Mouse (Mus musculus) ES-Bruce4 (cell line): ENCODE measurements around the gene Ubr7. TPM values are rescaled to one million over a fixed set of nuclear protein-coding genes. Genes with fewer than 3 reads are reported as not detected.

Source experiments
- H3K27ac ChIP-seq: 2 replicates; pipeline ENCODE4 v1.5.1; 2012; ENCODE audit warnings: low read length, inconsistent platforms; ENCODE audit not compliant: insufficient read depth
- H3K27me3 ChIP-seq: 2 replicates; pipeline ENCODE4 v1.6.1; 2012; ENCODE audit warnings: mild to moderate bottlenecking, low read length, inconsistent platforms; ENCODE audit not compliant: control insufficient read depth, poor library complexity, insufficient read depth, severe bottlenecking
- H3K36me3 ChIP-seq: 2 replicates; pipeline ENCODE4 v1.6.1; 2012; ENCODE audit warnings: inconsistent platforms, mild to moderate bottlenecking, low read length, moderate library complexity; ENCODE audit not compliant: control insufficient read depth, poor library complexity, insufficient read depth, severe bottlenecking
- H3K4me1 ChIP-seq: one replicate; pipeline ENCODE4 v1.8.1; 2011; ENCODE audit warnings: low read length; ENCODE audit not compliant: control insufficient read depth, insufficient read depth
- H3K4me3 ChIP-seq: 2 replicates; pipeline ENCODE4 v1.5.1; 2011; ENCODE audit warnings: low read depth, mild to moderate bottlenecking, low read length
- H3K9ac ChIP-seq: 2 replicates; pipeline ENCODE4 v1.6.1; 2012; ENCODE audit warnings: low read depth, mild to moderate bottlenecking, inconsistent platforms; ENCODE audit not compliant: poor library complexity, severe bottlenecking
- H3K9me3 ChIP-seq: replicated peaks from 2 replicates; pipeline ENCODE4 v1.6.1; 2012; ENCODE audit warnings: mild to moderate bottlenecking, low read length, inconsistent platforms; ENCODE audit not compliant: control insufficient read depth, poor library complexity, insufficient read depth, severe bottlenecking
- CTCF ChIP-seq: IDR thresholded peaks from one replicate; pipeline ENCODE4 v1.8.1; 2011; ENCODE audit warnings: low read depth, low read length
- EP300 ChIP-seq: IDR thresholded peaks from 2 replicates; pipeline ENCODE4 v1.6.1; 2011; ENCODE audit warnings: low read depth, low read length; ENCODE audit not compliant: insufficient read depth
- POLR2A ChIP-seq: IDR thresholded peaks from one replicate; pipeline ENCODE4 v1.8.1; 2011; ENCODE audit warnings: low read length; ENCODE audit not compliant: insufficient read depth
- polyA plus RNA-seq: library from polyadenylated mRNA; stranded (reverse); fragments of >200 nt; gene quantifications from 2 replicates; pipeline ENCODE4 v1.2.4, GENCODE M21; 2011; ENCODE audit warnings: low read depth; ENCODE audit not compliant: missing spikeins, insufficient read depth, insufficient read length

Gene Ubr7
- polyA plus RNA-seq, 1 experiment = 97.5 TPM

DNA sequence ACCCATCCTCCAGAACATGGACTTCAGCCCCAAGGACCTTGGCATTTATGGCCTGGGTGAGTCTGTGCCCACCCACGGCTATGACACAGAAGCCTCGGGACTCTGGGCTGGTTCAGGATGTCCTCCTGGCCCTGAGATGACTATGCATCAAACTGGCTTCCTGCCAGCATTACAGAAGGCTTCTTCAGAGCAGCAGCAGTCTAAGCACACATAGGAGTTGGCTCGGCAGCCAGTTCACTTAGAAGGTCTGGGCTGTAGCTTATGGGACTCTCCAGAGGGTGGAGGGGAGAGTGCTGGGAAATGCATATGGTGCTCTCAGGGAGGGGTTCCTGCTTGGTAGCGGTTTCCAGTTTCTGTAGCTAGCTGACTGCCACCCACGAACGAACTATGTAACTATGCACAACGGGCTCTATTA is 32.0 kb upstream of the Ubr7 start:
- no peak for TF ChIP-seq EP300
- no peak for TF ChIP-seq POLR2A
- no peak for TF ChIP-seq CTCF
- H3K9me3 ChIP-seq = no peaks in the 10 kb centered on the region
- peaks cover 8% of the 10 kb centered on the region for H3K4me1 ChIP-seq
- H3K9ac ChIP-seq = no peak overlapping the region
- peak overlapping the region; percentile 51 for H3K27ac ChIP-seq
- no peaks in the 10 kb centered on the region for H3K36me3 ChIP-seq
- H3K4me3 ChIP-seq = no peak overlapping the region
- H3K27me3 ChIP-seq = no peaks in the 10 kb centered on the region

DNA sequence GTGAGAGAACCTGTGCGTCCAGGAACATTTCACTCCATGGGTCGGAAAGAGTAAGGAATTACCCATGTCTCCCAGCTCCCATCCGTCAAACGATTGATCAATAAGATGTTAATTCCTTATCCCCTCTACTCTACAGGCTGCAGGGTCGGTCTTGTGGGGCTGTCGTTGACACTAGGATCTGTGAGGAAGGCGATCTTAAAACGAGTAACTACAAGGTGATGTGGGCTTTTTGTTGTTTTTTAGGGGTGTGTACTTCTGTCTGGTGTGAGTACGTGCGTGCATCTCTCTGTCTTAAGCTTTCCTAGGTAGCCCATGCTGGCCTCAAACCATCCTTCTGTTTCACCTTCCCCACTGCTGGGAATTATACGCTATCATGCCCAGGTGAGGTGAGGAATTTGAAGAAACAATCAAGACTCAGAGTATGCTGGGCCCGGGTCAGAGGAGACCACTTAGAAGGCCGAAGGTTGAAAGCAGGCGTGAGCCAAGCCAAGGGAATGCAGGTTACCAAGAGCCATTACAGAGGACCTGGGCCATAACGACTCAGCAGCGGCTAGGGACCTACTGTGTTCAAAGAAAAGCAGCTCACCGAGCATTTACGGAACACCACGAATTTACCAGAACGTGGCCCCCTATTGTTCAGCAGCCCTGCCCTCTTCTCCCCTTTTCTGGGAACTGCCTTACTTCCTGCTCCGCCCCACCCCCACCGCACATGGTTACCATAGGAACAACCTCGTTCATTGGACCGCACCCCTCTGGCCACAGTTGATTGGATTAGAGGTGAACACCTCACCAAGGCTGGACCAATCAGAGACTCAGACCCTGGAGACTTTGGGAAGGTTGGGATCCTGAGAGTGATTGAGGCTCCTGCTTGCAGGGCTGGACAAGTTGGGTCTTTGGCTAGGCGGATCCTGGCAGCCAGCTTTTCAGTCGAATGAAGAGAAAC is 27.6 kb upstream of the Ubr7 start:
- Histone ChIP-seq H3K27ac (peak overlapping the region; percentile 99), H3K4me3 (peak overlapping the region; percentile 45), H3K9me3 (no peaks in the 10 kb centered on the region), H3K4me1 (peaks cover 6% of the 10 kb centered on the region), H3K36me3 (no peaks in the 10 kb centered on the region), H3K27me3 (no peaks in the 10 kb centered on the region), H3K9ac (peak overlapping the region; percentile 74)
- TF ChIP-seq POLR2A (peak; percentile 71), EP300 (peak; percentile 96), CTCF (no peak)

DNA sequence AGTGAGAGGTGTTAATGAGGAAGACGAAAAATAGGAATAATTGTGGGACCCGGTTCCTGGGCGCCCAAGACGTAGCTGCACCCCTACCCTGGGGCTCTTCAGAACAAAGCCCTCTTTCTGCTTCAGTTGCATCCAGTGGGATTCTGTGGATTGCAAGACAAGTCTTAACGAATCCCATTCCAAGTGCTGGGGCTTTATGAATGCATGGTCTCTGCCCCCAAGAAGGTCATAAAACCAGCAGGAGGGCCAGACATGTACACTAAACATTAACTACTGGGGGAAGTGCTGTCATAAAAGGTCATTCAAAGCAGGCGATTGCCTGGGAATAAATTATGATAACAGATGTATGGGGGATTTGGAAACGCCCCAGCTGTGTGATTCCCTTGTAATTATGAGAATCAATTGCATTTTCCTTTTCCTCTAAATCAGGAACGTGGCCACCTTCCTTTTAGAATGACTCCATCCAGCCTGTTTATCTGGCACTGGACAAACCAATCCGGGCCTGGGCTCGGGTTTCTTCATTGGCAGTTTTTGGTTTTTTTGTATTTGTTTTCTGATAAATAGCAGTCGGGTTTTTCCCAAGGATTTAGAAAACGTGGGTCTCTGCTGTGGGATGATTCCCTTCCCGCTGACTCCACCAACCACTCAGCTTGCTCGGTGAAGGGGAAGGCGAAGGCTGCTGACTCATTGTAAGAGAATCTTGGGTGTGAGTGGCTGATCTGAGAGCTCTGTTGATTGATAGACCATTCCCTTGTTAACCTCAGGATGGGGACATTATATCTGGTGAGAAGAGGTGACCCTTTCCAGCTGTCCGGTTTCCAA is 26.8 kb upstream of the Ubr7 start:
- H3K9me3 ChIP-seq = no peaks in the 10 kb centered on the region
- peaks cover 2% of the 10 kb centered on the region for H3K4me1 ChIP-seq
- H3K27ac ChIP-seq = peak overlapping the region; percentile 99
- H3K9ac ChIP-seq = peak overlapping the region; percentile 74
- no peaks in the 10 kb centered on the region for H3K27me3 ChIP-seq
- TF ChIP-seq EP300 = no peak
- peak overlapping the region; percentile 36 for H3K4me3 ChIP-seq
- no peaks in the 10 kb centered on the region for H3K36me3 ChIP-seq

DNA sequence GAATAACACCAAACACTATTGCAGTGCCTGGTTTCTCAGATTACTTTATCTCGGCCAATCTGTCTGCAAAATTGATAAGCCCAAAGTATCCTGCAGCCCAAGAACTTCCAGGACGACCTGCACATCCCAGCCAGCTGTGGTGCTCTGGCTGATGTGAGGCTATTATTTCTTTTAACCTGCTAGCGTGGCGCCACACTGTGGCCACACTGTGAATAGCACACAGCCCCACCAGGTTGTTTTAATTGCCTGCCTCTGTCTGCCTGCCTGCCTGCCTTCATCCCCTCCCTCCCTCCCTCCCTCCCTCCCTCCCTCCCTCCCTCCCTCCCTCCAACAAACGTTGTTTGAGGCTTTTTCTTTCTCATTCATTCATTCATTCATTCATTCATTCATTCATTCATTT is 24.4 kb upstream of the Ubr7 start:
- Histone ChIP-seq H3K27ac (no peak overlapping the region), H3K9ac (no peak overlapping the region)
- TF ChIP-seq CTCF (peak; percentile 93), EP300 (no peak), POLR2A (no peak)

DNA sequence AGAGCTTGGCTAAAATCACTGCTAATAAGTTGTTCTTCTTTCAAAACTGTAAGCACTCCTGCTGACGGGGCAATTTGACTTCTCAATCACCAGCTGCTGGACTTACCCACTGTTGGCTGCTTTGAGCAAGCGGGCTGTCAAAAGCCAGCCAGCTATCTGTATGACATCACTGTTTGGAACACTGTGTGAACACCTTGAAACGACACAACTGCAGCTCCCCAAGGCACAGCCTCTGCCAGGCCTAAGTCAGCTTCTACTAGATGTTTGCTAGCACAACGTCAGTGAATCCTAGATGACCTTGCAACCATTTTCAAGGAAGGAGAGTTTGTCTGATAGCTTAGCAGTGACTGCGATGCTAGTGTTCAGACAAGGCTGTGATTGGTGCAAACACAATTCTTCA is 18.7 kb upstream of the Ubr7 start:
- Histone ChIP-seq H3K36me3 (0 out of 2 replicates have a peak, but pooled peaks cover 3% of the 10 kb centered on the region), H3K27me3 (no peaks in the 10 kb centered on the region)
- TF ChIP-seq POLR2A (no peak), CTCF (no peak), EP300 (no peak)

More for the DNA sequence above, 24.4 kb upstream of the Ubr7 start:
- Histone ChIP-seq H3K4me3 (no peak overlapping the region), H3K4me1 (peaks cover 2% of the 10 kb centered on the region), H3K9me3 (no peaks in the 10 kb centered on the region), H3K36me3 (no peaks in the 10 kb centered on the region), H3K27me3 (no peaks in the 10 kb centered on the region)

More for the DNA sequence above, 18.7 kb upstream of the Ubr7 start:
- Histone ChIP-seq H3K4me3 (no peak overlapping the region), H3K4me1 (no peaks in the 10 kb centered on the region), H3K27ac (no peak overlapping the region), H3K9me3 (no peaks in the 10 kb centered on the region), H3K9ac (no peak overlapping the region)
